Mouse (Mus musculus) heart, adult 11 months (tissue): ENCODE results near the gene Ak8.

Experiments used
- DNase-seq: peaks from one replicate; pipeline ENCODE4 v3.0.0; 2022

Ak8 gene

GRCm38 (mm10) chr2:28699361-28700335, at the start of gene Ak8, which contains the start of gene Spaca9:
Ak8 (plus strand) TSS chr2:28700164.
Spaca9 (minus strand) TSS chr2:28699727.
- peak; percentile 98 for DNase-seq

GRCm38 (mm10) chr2:28650526-28650925, 49.4 kb upstream of the Ak8 start:
- no peak for DNase-seq

GRCm38 (mm10) chr2:28653351-28653750, 46.6 kb upstream of the Ak8 start:
- no peak for DNase-seq

GRCm38 (mm10) chr2:28654295-28654694, 45.7 kb upstream of the Ak8 start:
- no peak for DNase-seq

- no peak for DNase-seq
These were observed 43.7 kb upstream of the Ak8 start for GRCm38 (mm10) chr2:28656216-28656615.

GRCm38 (mm10) chr2:28662891-28663290, 37.1 kb upstream of the Ak8 start:
- no peak for DNase-seq

- DNase-seq, result no peak
These were observed 34.1 kb upstream of the Ak8 start for GRCm38 (mm10) chr2:28665818-28666217.

GRCm38 (mm10) chr2:28671438-28671837, 28.5 kb upstream of the Ak8 start:
- DNase-seq, result no peak

- no peak for DNase-seq
These were observed 24.0 kb upstream of the Ak8 start for GRCm38 (mm10) chr2:28676005-28676404.

- DNase-seq, result no peak
These were observed 19.3 kb upstream of the Ak8 start for GRCm38 (mm10) chr2:28680710-28681109.

GRCm38 (mm10) chr2:28681718-28682117, 18.2 kb upstream of the Ak8 start:
- peak; percentile 92 for DNase-seq

- DNase-seq, result no peak
These were observed 14.1 kb upstream of the Ak8 start for GRCm38 (mm10) chr2:28685895-28686294.

GRCm38 (mm10) chr2:28688431-28688830, 11.5 kb upstream of the Ak8 start:
- DNase-seq, result no peak

GRCm38 (mm10) chr2:28692692-28693091, 7.3 kb upstream of the Ak8 start:
- DNase-seq, result no peak

GRCm38 (mm10) chr2:28698566-28698965, 1.4 kb upstream of the Ak8 start:
- no peak for DNase-seq

GRCm38 (mm10) chr2:28701646-28702262, 1.8 kb downstream of the Ak8 start:
- no peak for DNase-seq

- no peak for DNase-seq
These were observed 6.2 kb downstream of the Ak8 start for GRCm38 (mm10) chr2:28706106-28706636.

- no peak for DNase-seq
These were observed 6.8 kb downstream of the Ak8 start for GRCm38 (mm10) chr2:28706787-28707186.

GRCm38 (mm10) chr2:28713036-28713435, 13.1 kb downstream of the Ak8 start:
- no peak for DNase-seq

GRCm38 (mm10) chr2:28722419-28722818, 22.5 kb downstream of the Ak8 start:
- no peak for DNase-seq

- DNase-seq, result no peak
These were observed 23.9 kb downstream of the Ak8 start for GRCm38 (mm10) chr2:28723912-28724311.

- DNase-seq, result no peak
These were observed 27.9 kb downstream of the Ak8 start for GRCm38 (mm10) chr2:28727786-28728404.

- no peak for DNase-seq
These were observed 30.7 kb downstream of the Ak8 start for GRCm38 (mm10) chr2:28730676-28731075.
